Mouse (Mus musculus) G1E (cell line): ENCODE data around the gene Pcbp3.

Experiments
- CTCF ChIP-seq: IDR thresholded peaks from 2 replicates; pipeline ENCODE4 v1.5.1; 2012; ENCODE audit warnings: low read depth, low read length, inconsistent platforms, mixed read lengths
- GATA1 ChIP-seq: IDR thresholded peaks from 2 replicates; pipeline ENCODE4 v1.6.1; 2012; ENCODE audit warnings: borderline replicate concordance, low read length, inconsistent platforms, mixed read lengths
- POLR2AphosphoS5 ChIP-seq: IDR thresholded peaks from 2 replicates; pipeline ENCODE4 v1.6.1; 2012; ENCODE audit warnings: low read depth, low read length, inconsistent platforms; ENCODE audit not compliant: insufficient replicate concordance
- TAL1 ChIP-seq: conservative IDR thresholded peaks from 2 replicates; pipeline ENCODE4 v1.6.1; 2012; ENCODE audit warnings: low read depth, low read length, inconsistent platforms, mixed read lengths

- TF ChIP-seq CTCF, result no peak
- no peak for TF ChIP-seq TAL1
- no peak for TF ChIP-seq GATA1
- no peak for TF ChIP-seq POLR2AphosphoS5
Observed at GRCm38 (mm10) chr10:76963997-76964396, 2.3 kb upstream of the Pcbp3 start.
